Mouse (Mus musculus): ENCODE data around the gene Arhgap35.

GRCm38 (mm10) chr7:16460566-16460965, 154.2 kb downstream of the Arhgap35 start:
- TF ChIP-seq CTCF (IDR thresholded peaks at IDR 0.05; ENCODE audit: control insufficient read depth, insufficient read depth, insufficient read length) = no peak
- no peak for TF ChIP-seq MAX (IDR thresholded peaks at IDR 0.05)
- TF ChIP-seq MYOD1 (IDR thresholded peaks at IDR 0.05; ENCODE audit: control insufficient read depth, insufficient read length, low read depth) = no peak
- TF ChIP-seq CEBPB (IDR thresholded peaks at IDR 0.05; ENCODE audit: low read depth) = no peak
- no peak for TF ChIP-seq MYOG (IDR thresholded peaks at IDR 0.05; ENCODE audit: control insufficient read depth, extremely low read depth, insufficient read length)
- TF ChIP-seq FOSL1 (IDR thresholded peaks at IDR 0.05; ENCODE audit: insufficient read depth, low read length, poor library complexity, severe bottlenecking) = no peak
